Mouse (Mus musculus): Measurements from ENCODE around the gene Gemin8. TPM values are rescaled to one million over a fixed set of nuclear protein-coding genes. Genes with fewer than 3 reads are reported as not detected.

The Gemin8 gene
- 10 to 100 TPM in 1 of 2 experiments, 1 to 10 TPM in 1; 5.2 to 28.9 TPM for polyA plus RNA-seq (2012; fragmentation: generic; extraction: Trizol)

GRCm38 (mm10) chrX:166169892-166170799, at the start of gene Gemin8:
TSS of gene Gemin8 (plus strand) at chrX:166170454.

GRCm38 (mm10) chrX:166238831-166239460, 68.7 kb downstream of the Gemin8 start, which contains the start of gene Gpm6b:
TSS of gene Gpm6b (plus strand) at chrX:166238911.

Other genes with a start within 250 kb of the Gemin8 start
- 1 to 10 TPM in 1 of 2 experiments, under 1 TPM in 1; 0.02 to 1.9 TPM for gene Gpm6b, start 68.5 kb downstream of the Gemin8 start, polyA plus RNA-seq (2012; fragmentation: generic; extraction: Trizol)